Mouse (Mus musculus) neural tube, embryonic 15.5 days (tissue): ENCODE results near the gene Vwa8. TPM values are rescaled to one million over a fixed set of nuclear protein-coding genes. Genes with fewer than 3 reads are reported as not detected.

Experiments
- ATAC-seq: fragments of 200-750 bp; cut with Nextera tagmentation; 2 replicates; pipeline ENCODE4 v1.8.0; 2017; ENCODE audit warnings: mild to moderate bottlenecking, moderate TSS enrichment, moderate library complexity; ENCODE audit not compliant: low FRiP score
- H3K27ac ChIP-seq: fragments of 300-500 bp; sonication (generic); replicated peaks from 2 replicates; pipeline ENCODE4 v1.5.1; 2015; ENCODE audit warnings: mild to moderate bottlenecking, inconsistent platforms
- H3K27me3 ChIP-seq: fragments of 300-500 bp; sonication (generic); replicated peaks from 2 replicates; pipeline ENCODE4 v1.6.1; 2015; ENCODE audit warnings: inconsistent platforms
- H3K36me3 ChIP-seq: fragments of 300-500 bp; sonication (generic); 2 replicates; pipeline ENCODE4 v1.6.1; 2015; ENCODE audit warnings: inconsistent platforms
- H3K4me1 ChIP-seq: fragments of 300-500 bp; sonication (generic); 2 replicates; pipeline ENCODE4 v1.6.1; 2015; ENCODE audit warnings: inconsistent platforms
- H3K4me2 ChIP-seq: fragments of 300-500 bp; sonication (generic); 2 replicates; pipeline ENCODE4 v1.6.1; 2015; ENCODE audit warnings: inconsistent platforms, mild to moderate bottlenecking, moderate library complexity
- H3K4me3 ChIP-seq: fragments of 300-500 bp; sonication (generic); replicated peaks from 2 replicates; pipeline ENCODE4 v1.5.1; 2015; ENCODE audit warnings: mild to moderate bottlenecking, inconsistent platforms
- H3K9ac ChIP-seq: fragments of 300-500 bp; sonication (generic); replicated peaks from 2 replicates; pipeline ENCODE4 v1.6.1; 2015; ENCODE audit warnings: mild to moderate bottlenecking, inconsistent platforms
- H3K9me3 ChIP-seq: fragments of 300-500 bp; sonication (generic); replicated peaks from 2 replicates; pipeline ENCODE4 v1.6.1; 2016; ENCODE audit warnings: inconsistent platforms
- WGBS: fragments of 180-500 bp; shearing (Covaris S2); methylation state at CpG from one replicate; pipeline ENCODE4 v1.1.7; 2015; ENCODE audit warnings: mixed read lengths; 5-methylcytosine and 5-hydroxymethylcytosine counted together
- polyA plus RNA-seq: library from polyadenylated mRNA; unstranded; fragments of >200 nt; fragmentation: Nextera tagmentation; extraction: Ambion mirVana; gene quantifications from 2 replicates; pipeline ENCODE4 v1.2.1, GENCODE M21; 2015

Gene Vwa8
- polyA plus RNA-seq, 1 experiment from 2014 or later, result 7.5 TPM

DNA sequence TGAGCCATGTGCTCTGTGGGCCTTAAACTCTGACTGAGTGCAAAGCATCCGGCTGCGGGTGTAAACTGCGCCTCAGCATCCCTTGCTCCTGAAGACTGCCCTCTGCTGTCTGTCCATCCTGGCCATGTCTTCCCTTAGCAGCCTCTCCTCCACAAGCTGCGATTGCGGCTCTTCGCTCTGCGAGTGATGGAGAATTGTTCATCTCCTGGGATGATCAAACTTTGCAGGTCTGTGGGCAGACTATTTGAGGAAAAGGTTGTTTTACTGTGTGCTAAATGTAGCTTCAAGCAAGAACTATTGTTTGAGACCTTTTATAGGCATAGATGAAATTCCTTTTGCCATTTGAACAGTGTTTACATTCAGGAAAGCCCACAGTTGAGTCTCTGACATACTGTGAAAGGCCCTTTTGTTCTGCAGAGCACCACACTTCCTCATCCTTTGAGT lies 286.1 kb downstream of the Vwa8 start:
- no peak overlapping the region for H3K9ac ChIP-seq
- H3K9me3 ChIP-seq, result no peaks in the 10 kb centered on the region
- peak; percentile 38; the same call in 1 of the 2 replicates for ATAC-seq
- no peaks in the 10 kb centered on the region for H3K27me3 ChIP-seq
- H3K4me1 ChIP-seq, result peaks cover 8% of the 10 kb centered on the region
- H3K4me3 ChIP-seq, result no peak overlapping the region
- no peaks in the 10 kb centered on the region for H3K36me3 ChIP-seq
- 11% methylated on average over 7 of the region's 7 CpGs for WGBS
- no peak overlapping the region for H3K4me2 ChIP-seq
- no peak overlapping the region for H3K27ac ChIP-seq

DNA sequence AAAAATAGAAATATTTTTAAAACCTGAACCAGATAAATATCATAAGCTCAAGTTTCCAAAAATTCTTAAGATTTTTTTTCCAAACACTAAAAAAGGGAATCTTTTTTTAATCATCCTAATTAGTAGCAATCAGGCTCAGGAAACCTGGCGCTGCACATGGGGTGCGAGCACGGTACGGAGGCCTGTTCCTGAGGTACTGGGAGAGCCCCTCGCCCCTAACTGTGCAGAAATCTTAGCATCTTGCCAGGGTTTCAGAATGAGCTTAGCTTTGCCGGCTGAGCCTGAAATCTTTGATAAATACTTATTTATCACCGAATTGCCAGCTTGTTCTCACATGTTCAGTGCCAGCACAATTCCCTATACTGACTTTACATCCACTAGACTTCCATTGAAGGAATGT lies 286.6 kb downstream of the Vwa8 start:
- Histone ChIP-seq H3K36me3 (no peaks in the 10 kb centered on the region), H3K9me3 (no peaks in the 10 kb centered on the region), H3K27ac (no peak overlapping the region), H3K4me1 (peaks cover 13% of the 10 kb centered on the region), H3K9ac (no peak overlapping the region), H3K4me2 (no peak overlapping the region), H3K4me3 (no peak overlapping the region), H3K27me3 (no peaks in the 10 kb centered on the region)
- ATAC-seq, result no peak
- 74% methylated on average over 7 of the region's 7 CpGs for WGBS

DNA sequence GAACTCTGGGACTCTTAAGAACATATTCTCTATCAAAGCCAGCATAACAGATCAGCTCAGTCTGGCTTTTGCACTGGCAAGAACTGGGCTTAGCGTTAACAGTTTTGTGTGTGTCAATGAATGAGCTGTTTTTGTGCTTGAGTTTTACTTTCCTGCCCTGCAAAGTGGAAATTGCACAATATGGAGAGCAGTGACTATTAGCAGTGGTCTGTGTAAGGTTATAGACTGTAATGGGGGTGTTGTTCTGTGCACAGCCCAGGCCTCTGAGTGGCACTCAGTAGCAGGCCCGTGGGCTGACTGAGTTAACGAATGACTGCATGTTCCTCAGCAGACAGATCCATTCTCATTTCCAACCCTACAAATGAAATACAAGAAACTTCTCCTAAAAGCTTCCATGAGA lies 287.7 kb downstream of the Vwa8 start:
- H3K36me3 ChIP-seq, result no peaks in the 10 kb centered on the region
- H3K4me1 ChIP-seq, result peaks cover 21% of the 10 kb centered on the region
- 74% methylated on average over 3 of the region's 3 CpGs for WGBS
- H3K4me2 ChIP-seq, result no peak overlapping the region
- no peak overlapping the region for H3K4me3 ChIP-seq
- H3K9ac ChIP-seq, result no peak overlapping the region
- H3K9me3 ChIP-seq, result no peaks in the 10 kb centered on the region
- H3K27me3 ChIP-seq, result no peaks in the 10 kb centered on the region
- H3K27ac ChIP-seq, result no peak overlapping the region
- ATAC-seq, result no peak

DNA sequence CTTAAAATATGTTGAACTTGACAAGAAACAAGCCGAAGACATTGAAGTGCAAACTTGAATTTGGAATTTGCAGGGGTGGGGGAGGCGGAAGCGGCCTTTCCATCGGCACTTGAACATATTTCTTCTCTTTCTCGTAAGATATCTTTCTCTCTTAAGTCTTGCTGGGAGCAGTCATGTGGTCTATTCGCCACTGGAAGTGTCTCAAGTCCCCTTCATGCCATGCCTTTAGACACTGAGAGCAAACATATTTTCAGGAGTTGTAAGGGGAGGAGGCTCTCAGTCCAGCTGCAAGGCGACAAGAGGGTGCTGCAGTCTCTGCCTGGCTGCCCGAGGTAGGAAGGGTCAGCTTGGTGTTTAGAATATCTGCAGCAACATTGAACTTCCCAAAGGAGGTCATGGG lies 288.2 kb downstream of the Vwa8 start:
- Histone ChIP-seq H3K27ac (no peak overlapping the region), H3K27me3 (no peaks in the 10 kb centered on the region), H3K9ac (no peak overlapping the region), H3K36me3 (no peaks in the 10 kb centered on the region), H3K4me1 (peaks cover 22% of the 10 kb centered on the region), H3K9me3 (no peaks in the 10 kb centered on the region), H3K4me2 (no peak overlapping the region), H3K4me3 (no peak overlapping the region)
- WGBS, result 84% methylated on average over 8 of the region's 8 CpGs
- no peak for ATAC-seq

DNA sequence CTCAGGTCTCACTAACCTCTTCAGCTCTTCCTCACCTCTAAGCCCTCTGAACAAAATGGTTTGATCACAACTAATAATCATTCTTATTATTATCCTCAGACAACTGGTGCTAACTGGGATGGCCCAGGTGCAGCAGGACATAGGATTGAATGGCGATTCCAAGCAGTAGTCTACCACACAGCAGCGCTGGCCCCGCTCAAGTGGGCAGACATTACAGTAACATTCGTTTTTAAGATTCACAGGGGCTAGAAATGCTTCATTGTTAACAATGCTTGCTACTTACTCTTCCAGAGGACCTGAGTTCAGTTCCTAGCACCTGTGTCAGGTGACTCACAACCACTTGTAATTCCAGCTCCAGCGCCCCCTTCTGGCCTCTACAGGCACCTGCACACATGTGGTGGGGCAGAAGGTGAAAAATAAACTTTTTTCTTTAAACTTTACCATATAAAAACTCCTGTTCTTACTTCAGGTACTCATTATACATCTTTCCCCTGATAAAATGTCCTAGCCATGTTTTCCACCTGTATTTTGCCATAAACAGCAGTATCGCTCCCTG lies 290.3 kb downstream of the Vwa8 start:
- H3K9ac ChIP-seq, result no peak overlapping the region
- no peak for ATAC-seq
- 94% methylated on average over 6 of the region's 6 CpGs for WGBS
- H3K4me1 ChIP-seq, result peaks cover 22% of the 10 kb centered on the region
- H3K9me3 ChIP-seq, result no peaks in the 10 kb centered on the region
- H3K27me3 ChIP-seq, result no peaks in the 10 kb centered on the region
- no peaks in the 10 kb centered on the region for H3K36me3 ChIP-seq
- H3K4me3 ChIP-seq, result no peak overlapping the region
- H3K4me2 ChIP-seq, result no peak overlapping the region
- H3K27ac ChIP-seq, result peak overlapping the region; percentile 54

DNA sequence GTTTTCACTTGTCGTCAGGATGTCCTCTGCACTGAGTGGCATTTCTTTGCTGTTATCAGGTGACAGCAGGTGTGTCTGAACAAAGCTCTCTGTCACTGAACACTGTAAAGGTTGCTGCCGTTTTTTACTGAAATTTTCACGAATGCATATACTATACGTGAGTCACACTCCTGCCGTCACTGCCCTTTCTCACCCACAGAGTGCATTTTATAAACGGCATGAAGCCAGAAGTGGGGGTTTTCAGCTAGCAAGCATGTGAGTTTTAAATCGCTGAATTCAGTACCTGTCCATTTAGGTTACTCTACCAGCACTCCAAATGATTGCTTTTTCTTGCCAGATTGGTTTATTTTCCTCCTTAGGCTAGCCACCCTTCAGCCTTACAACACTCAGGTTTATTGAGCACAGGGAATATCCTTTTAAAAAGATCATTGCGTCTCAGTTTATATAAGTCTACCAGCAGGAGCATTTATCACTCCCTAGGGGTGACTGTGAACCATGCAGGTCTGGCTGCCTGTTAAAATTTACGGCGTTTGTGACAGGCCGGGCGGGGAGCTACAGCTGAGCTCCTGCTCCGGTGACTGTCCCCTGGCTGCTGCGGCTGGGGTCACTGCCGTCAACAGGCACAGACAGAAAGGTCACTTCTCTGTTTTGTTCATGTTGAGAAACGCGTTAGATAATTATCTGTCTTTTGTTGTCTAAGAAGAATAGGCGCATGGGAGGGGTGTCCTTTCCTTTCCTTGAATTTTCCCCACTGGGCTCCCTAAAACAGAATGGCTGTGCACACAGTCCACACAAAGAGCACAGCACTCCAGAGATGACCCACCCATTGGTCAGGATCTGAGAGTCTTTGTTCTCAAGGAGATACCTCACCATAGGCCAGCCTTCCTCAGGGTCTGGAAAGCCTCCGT lies 291.3 kb downstream of the Vwa8 start:
- H3K36me3 ChIP-seq, result no peaks in the 10 kb centered on the region
- H3K9ac ChIP-seq, result no peak overlapping the region; the same call in 1 of the 2 replicates
- ATAC-seq, result peak; percentile 83
- H3K4me2 ChIP-seq, result peak overlapping the region; percentile 29
- H3K4me3 ChIP-seq, result no peak overlapping the region
- H3K27me3 ChIP-seq, result no peaks in the 10 kb centered on the region
- H3K27ac ChIP-seq, result peak overlapping the region; percentile 54
- H3K9me3 ChIP-seq, result no peaks in the 10 kb centered on the region
- 13% methylated on average over 19 of the region's 19 CpGs for WGBS
- H3K4me1 ChIP-seq, result peaks cover 22% of the 10 kb centered on the region

DNA sequence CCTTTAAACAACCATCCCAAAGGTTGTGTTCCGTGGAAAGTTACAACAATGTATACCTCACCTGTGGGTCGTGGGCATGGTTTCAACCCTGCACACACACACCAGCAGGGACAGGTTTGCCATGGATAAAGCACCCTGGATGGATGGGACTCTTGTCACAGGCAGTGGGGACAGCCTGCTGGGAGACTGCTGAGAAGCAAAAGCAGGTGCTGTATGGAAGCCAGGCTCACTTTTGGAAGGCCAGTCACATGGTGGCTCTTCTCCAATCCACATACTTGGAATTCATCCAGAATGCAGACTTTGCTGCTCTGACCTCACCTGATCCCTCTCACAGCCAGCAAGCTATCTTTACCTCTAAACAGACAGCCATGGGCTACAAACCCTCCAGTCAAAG lies 292.0 kb downstream of the Vwa8 start:
- 40% methylated on average over 2 of the region's 2 CpGs for WGBS
- H3K4me2 ChIP-seq, result no peak overlapping the region
- no peaks in the 10 kb centered on the region for H3K27me3 ChIP-seq
- peak overlapping the region; percentile 54 for H3K27ac ChIP-seq
- ATAC-seq, result peak; percentile 33; the same call in 1 of the 2 replicates
- no peaks in the 10 kb centered on the region for H3K36me3 ChIP-seq
- H3K9ac ChIP-seq, result no peak overlapping the region; the same call in 1 of the 2 replicates
- H3K4me1 ChIP-seq, result peaks cover 22% of the 10 kb centered on the region
- H3K4me3 ChIP-seq, result no peak overlapping the region
- H3K9me3 ChIP-seq, result no peaks in the 10 kb centered on the region

DNA sequence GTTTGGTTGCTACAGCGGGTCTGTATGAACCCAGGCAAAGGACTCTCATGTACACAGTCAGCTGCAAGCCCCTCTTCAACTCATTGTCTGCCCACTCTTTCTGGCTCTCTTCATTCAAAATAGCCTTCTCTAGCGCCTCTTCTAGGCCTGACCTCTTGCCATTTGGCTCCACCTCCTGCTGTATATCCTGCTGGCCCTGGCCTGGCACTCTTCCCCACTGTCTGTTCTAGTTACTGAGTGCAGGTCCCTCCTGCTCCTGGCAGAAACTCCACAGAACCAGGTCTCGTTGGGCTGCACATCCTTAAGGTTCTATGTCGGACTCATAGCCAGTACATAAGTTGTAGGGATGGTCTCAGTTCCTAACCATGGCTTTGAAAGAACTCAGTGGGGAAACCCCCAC lies 293.5 kb downstream of the Vwa8 start:
- WGBS, result 80% methylated on average over 4 of the region's 4 CpGs
- H3K9ac ChIP-seq, result no peak overlapping the region
- no peak for ATAC-seq
- no peaks in the 10 kb centered on the region for H3K9me3 ChIP-seq
- H3K27ac ChIP-seq, result no peak overlapping the region
- no peak overlapping the region for H3K4me2 ChIP-seq
- H3K36me3 ChIP-seq, result no peaks in the 10 kb centered on the region
- H3K27me3 ChIP-seq, result no peaks in the 10 kb centered on the region
- H3K4me3 ChIP-seq, result no peak overlapping the region
- peaks cover 22% of the 10 kb centered on the region for H3K4me1 ChIP-seq

DNA sequence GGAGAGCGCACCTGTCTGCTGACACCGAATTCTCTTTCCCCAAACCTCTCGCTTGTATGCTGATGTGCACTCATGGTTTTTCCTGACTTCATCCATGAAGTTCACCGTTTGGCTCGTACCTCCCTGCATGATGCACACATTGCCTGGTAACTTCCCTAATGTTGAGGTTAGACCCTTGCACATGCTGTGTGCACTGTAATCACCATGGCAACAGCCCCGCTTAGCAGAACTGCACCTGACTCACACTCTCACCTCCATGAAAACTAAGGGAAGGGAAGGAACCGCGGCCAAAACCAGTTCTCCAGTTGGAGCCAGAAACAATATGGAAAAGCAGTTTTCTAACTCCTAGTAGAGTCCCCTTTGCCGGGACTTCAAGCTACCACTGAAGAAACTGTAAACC lies 294.8 kb downstream of the Vwa8 start:
- H3K9me3 ChIP-seq, result no peaks in the 10 kb centered on the region
- 87% methylated on average over 9 of the region's 9 CpGs for WGBS
- H3K4me1 ChIP-seq, result peaks cover 22% of the 10 kb centered on the region
- H3K4me2 ChIP-seq, result no peak overlapping the region
- no peaks in the 10 kb centered on the region for H3K36me3 ChIP-seq
- ATAC-seq, result no peak
- H3K27me3 ChIP-seq, result no peaks in the 10 kb centered on the region
- no peak overlapping the region for H3K9ac ChIP-seq
- no peak overlapping the region for H3K4me3 ChIP-seq
- H3K27ac ChIP-seq, result no peak overlapping the region

DNA sequence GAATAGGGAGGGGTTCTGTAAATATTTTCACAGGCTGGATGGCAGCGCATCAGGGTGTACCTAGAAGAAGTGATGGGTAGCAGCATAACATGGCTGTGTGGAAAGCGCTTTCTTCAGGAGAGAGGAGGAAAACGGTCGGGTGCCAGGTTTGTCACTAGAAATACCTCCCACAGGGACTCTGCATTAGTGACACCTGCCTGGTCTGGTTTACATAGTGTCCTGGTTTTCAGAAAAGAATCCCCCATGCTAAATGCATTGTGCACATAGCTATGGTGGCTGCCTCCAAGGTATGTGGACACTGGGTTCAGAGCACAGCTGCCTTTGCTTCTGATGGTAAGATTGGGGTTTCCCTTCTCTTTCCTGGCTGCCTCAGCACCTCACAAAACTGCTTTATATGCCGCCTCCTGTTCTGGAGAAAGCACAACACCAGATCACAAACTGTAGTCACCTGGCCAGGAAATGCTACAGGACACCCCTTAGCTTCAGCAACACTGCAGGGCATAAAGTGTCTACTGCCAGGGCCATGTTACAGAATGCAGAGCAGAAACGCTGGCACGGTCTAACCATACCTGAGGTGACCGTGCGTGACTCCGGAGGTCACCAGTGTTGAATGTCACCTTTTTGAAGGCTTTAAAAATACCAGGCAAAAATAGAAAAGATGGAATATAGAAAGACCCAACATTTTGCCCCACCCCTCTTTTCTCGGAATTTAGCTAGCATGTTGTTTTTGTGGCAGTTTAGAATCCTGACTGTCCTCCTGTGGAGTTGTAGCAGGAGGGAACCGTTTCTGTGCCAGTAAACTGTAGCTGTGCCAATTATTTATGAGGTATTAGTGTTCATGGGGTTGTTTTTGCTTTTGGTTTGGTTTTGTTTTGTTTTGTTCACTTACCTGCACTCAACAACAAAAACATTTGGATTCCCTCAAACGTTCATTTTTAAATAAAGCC lies 295.7 kb downstream of the Vwa8 start:
- H3K9me3 ChIP-seq, result no peaks in the 10 kb centered on the region
- no peak overlapping the region for H3K4me3 ChIP-seq
- H3K27ac ChIP-seq, result no peak overlapping the region
- H3K4me1 ChIP-seq, result peaks cover 18% of the 10 kb centered on the region
- no peak overlapping the region for H3K4me2 ChIP-seq
- WGBS, result 82% methylated on average over 13 of the region's 13 CpGs
- no peaks in the 10 kb centered on the region for H3K27me3 ChIP-seq
- ATAC-seq, result no peak
- no peaks in the 10 kb centered on the region for H3K36me3 ChIP-seq
- no peak overlapping the region for H3K9ac ChIP-seq

DNA sequence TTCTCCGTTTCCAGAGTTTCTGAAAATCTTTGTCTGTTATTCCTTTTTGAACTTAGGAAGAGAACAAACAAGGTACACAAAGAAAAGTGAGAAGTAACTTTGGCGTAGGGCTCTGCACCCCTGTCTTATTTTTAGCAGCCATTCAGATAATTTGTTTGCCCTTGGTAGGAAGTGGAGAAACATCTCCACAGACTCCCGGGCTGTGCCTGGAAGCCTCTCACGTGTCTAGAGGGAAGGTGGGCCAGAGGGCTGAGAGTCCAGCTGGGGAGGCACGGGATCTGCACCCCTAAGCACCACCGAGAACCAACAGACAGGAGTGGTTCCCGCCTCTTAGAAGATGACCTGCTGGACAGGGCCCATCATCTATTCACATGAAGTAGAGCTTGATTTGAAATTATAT lies 302.9 kb downstream of the Vwa8 start:
- 93% methylated on average over 7 of the region's 7 CpGs for WGBS

More for the DNA sequence above, 302.9 kb downstream of the Vwa8 start:
- Histone ChIP-seq H3K27me3 (no peaks in the 10 kb centered on the region), H3K4me1 (0 out of 2 replicates have a peak, but pooled peaks cover 5% of the 10 kb centered on the region), H3K9ac (no peak overlapping the region), H3K9me3 (no peaks in the 10 kb centered on the region), H3K36me3 (no peaks in the 10 kb centered on the region), H3K27ac (no peak overlapping the region), H3K4me3 (no peak overlapping the region), H3K4me2 (no peak overlapping the region)
- no peak for ATAC-seq
